Mouse (Mus musculus) heart, adult 11 months (tissue): ENCODE results near the gene Nek4.

Source experiments
- DNase-seq: peaks from one replicate; pipeline ENCODE4 v3.0.0; 2022

Nek4 gene

GRCm38 (mm10) chr14:30951154-30951825 lies at the start of gene Nek4:
Gene Nek4 (plus strand): TSS chr14:30951377.
- DNase-seq, result peak; percentile 100

DNA sequence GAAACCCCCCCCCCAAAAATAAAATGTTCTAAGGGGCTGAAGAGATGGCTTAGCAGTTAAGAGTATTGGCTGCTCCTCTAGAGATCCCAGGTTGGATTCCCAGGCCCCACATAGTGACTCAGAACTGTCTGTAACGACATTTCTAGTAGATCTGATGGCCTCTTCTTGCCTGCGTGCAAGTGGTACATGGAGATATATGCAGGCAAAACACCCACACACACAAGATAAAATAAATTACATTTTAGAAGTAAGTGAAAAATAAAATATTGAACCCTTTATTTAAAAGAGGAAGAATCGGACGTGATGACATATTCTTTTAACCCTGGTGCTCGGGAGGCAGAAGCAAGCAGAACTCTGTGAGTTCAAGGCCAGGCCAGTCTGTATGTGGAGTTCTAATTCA lies 48.5 kb upstream of the Nek4 start:
- peak; percentile 57 for DNase-seq

- peak; percentile 74 for DNase-seq
Observed at GRCm38 (mm10) chr14:30903036-30903435, 48.1 kb upstream of the Nek4 start.

- peak; percentile 84 for DNase-seq
Observed at GRCm38 (mm10) chr14:30904307-30904706, 46.9 kb upstream of the Nek4 start.

- DNase-seq, result peak; percentile 88
Observed at GRCm38 (mm10) chr14:30906001-30906400, 45.2 kb upstream of the Nek4 start.

DNA sequence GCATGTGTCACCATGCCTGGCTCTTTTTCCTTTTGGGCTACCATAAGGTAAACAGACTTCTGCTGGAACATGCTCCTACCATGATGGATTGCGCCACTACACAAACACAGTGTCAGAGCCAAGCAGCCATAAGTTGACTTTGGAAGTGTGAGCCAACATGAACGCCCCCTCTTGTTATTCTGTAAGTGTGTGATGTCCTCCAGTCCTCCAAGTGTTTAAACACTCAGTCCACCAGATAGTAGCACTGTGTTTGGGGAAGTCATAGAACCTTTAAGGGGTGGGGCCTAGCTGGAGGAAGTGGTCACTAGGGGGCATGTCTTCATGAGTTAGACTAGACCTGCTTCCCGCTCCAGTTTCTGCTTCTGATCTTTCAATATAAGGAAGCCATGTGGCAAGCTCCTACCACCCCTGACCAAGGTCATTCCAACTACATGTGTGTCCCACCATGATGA lies 43.3 kb upstream of the Nek4 start:
- DNase-seq, result peak; percentile 89

DNA sequence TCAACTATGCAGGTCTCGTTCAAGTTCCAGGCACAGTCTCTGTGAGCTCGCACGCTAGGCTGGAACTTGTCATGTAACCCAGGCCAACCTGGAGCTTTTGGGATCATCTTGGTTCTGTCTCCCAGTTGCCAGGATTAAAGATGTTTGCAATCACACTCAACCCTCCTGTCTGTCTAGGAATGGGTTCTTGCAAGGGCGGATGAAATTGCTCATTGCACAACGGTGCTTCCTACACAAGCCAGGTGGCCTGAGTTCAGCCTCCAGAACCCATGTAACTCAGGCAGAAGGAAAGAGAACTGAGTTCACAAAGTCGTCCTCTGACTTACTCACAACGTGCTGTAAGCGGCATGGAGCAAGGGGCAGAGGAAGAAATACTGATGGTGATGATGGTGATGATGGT lies 40.0 kb upstream of the Nek4 start:
- DNase-seq, result no peak

DNA sequence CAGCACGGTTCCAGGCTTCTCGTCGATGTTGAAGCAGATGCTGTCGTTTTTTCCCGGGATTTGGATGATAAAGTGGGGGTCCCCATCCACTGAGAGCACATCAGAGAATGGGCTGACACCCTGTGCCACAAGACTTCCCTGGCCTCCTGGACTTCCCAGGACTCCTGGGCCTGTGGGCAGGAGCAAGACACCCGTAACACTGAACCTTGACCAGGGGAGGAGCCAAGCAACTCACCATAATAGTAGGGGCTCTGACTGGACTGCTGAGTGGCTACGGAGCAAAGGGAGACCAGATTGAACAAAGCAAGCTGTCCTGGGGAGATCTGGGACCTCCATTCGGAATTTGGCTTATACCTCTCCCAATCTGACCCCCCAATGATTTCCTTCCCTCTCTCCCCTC lies 38.5 kb upstream of the Nek4 start:
- DNase-seq, result no peak

DNA sequence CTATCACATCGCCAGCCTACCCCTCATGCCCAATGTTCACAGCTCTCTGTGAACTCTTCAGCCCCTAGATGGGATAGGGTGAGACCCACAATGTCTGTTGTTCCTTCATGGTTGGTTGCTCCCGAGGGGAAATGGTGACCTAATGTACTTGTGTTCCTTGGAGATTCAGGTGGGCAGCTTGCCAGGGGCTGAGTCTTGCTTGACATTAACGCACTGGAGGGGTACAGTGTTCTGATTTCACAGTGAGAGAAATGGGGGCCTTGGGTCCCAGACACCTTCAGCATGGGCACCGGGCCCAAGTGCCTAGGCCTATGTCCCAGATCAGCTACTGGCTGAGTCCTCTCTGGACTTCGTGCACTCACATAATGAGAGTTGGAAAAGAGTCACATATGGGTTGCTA lies 37.8 kb upstream of the Nek4 start:
- no peak for DNase-seq

DNA sequence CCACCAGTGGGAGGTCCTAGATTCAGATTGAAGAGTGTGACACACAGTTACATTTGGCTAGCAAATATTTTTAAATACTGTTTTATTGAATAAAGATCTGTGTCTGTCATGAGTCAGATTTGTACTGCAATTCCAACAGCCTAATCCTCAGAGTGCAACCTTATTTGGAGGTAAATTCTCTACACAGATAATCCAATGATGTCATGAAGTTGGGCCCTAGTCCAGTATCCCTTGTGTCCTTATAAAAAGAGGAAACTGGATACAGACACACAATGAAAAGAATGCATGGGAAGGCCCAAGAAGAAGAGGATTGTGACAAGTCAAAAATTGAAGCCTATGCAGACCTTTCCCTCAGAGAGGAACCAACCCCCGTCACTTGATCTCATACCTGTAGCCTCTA lies 34.7 kb upstream of the Nek4 start:
- no peak for DNase-seq

DNA sequence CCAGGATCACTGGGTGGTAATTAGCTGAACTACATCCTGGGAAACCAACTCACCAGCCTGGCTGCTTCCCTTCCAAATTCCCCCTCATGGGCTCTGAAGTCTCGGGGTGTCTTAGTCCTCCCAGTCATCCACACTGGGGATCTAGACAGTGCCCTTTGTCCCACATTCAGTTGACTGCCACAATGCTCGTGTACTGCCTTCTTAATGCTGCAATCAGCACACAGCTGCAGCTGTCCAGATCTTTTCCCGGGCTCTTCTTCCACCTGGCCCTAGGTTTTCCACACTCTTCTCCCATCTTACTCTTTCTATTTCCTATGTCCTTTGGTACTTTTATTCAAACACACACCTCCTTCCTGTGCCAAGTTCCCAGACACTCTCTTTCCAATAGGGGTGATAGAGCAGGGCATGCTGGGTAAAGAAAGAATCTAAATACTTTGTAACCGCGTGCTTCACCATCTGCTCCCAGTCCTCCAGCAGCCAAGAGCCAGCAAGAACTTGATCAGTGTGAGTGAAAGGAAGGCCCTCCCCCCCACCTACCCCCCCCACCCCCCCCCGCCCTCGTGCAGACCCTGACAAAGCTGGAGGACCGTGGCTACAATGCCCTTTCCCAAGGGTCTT lies 29.0 kb upstream of the Nek4 start:
- DNase-seq, result no peak

DNA sequence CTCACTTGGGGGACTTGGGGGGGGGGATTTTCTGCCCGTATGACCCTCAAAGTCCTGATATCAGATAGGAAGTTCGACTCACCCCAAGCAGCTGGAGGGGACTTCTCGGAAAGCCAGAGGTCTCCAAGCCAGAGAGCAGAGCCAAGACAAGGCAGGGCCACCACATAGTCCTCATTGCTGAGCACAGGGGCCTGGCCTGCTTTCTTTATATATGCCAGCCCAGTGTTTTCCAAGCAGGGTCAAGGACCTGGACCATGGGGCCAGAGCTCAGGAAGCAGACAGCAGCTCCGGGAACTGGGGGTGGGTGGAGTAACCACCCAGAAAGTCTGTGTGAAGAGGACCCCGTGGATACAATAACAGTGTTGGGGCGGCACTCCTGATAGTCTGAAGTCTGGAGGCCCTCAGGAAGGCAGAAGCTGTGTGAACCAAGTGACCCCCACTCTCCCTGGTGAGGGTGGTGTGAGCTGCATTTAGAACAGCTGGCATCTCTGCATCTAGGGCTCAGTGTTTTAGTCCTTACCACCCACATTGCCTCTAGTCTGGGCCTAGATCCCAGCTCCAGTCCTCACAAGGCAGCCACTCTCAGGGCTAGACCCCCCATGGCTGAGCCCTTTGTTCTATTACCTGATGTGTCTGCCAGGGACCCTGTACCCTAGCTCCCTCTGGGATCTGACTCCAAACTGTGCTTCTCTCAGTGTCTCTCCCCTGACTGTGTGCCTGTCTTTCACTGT lies 27.6 kb upstream of the Nek4 start, which contains the start of gene Itih3:
Itih3 (minus strand) TSS at position 386 of the 731 bp plus-strand sequence.
- no peak for DNase-seq

DNA sequence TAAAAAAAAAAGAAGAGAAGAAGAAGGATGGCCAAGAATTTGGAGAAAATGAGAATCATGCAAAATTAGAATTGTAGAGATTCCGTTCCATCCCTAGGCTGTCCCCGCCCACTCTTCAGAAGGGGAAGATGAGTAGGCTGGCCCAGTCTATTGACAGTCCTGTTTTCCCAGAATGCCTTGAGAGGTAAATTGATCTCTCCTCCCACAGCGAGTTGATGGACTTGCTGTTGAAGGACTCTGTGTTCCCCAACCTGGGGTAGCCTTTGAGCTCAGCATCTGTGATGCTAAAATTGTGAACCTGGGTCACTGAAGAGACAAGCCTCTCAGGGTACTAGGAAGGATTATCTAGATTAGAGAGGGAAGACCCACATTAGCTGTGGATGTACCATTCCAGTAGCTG lies 25.7 kb upstream of the Nek4 start:
- no peak for DNase-seq

DNA sequence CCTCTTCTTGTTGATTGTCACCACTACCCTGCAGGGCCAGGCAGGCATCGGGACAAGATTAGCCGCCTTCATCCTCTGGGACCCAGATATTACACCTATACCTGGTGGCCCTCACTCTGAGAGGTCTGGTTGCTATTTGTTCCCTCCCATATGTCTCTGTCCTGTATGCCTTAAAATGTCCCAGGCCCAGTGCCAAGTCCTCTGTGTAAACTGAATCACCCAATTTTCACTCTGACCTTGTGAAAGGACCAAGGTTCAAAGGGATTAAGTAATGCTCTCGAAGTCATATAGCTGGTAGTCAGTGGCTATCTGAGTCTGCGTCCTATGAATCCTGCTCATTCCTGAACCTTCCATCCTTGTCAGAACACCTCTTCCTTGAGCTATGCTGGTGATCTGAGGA lies 20.8 kb upstream of the Nek4 start:
- no peak for DNase-seq

GRCm38 (mm10) chr14:30933351-30933750 lies 17.8 kb upstream of the Nek4 start:
- DNase-seq, result no peak

DNA sequence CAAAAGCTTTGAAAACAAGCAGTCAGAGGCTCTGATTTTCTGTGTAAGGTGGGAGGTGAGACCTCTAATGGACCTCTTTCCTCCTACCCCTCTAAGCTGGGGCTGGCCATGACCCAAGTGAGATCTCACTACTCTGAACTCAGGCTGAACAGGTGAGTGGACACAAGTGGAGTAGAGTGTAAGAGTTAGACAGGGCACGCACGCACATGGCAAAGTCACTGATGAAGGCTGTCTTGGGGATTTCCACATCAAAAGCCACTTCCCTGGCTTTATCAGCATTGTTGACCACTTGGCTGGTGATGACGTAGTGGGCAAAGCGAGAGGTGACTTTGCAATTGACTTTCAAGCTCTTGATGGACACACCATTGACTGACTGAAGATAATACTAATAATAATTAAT lies 8.9 kb upstream of the Nek4 start:
- DNase-seq, result peak; percentile 44

DNA sequence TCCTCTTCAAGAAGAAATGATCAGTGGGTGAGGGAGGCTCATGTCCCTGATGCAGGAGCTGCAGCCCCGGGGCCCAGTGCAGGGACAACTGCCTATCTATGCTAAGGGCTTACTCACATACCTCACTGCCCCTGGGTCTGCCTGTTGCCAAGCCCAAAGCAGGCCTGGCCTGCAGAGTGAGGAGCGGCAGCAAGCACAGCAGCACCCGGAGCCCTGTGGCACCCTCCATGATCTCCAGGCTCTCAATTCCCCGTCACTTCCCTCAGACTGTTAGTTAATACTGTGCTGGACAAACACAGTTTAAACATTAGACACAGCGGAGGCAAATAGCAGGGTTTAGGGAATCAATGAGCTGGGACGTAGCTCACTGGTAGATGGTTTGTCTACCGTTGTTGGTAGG lies 8.1 kb upstream of the Nek4 start, which contains the start of gene Itih1:
Itih1 (minus strand) TSS at position 252 of the 400 bp plus-strand sequence.
- DNase-seq, result no peak

- DNase-seq, result peak; percentile 95
Observed at GRCm38 (mm10) chr14:30943860-30944674, 7.1 kb upstream of the Nek4 start.

DNA sequence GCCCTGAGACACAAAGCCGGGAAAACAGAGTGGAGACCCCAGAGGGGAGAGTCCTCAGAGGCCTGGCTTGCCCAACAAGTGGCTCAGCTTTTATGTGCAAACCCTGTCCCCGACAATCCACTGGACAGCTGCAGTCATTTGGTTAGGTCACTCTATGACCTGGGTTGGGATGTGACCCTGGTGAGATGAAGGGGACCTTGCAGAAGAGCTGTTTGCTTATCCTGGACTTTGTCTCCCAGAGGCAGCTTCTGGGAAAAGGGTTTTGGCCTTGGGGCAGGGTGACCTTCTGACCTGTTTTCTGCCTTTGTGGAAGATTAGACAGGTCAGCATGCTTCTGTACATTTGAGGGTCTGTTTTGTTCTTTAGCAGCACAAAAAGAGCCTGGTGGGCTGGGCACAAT lies 6.4 kb upstream of the Nek4 start:
- DNase-seq, result peak; percentile 85

- peak; percentile 82 for DNase-seq
Observed at GRCm38 (mm10) chr14:30949986-30950385, 1.2 kb upstream of the Nek4 start.

GRCm38 (mm10) chr14:30958517-30958916 lies 7.3 kb downstream of the Nek4 start:
- DNase-seq, result no peak

GRCm38 (mm10) chr14:30959031-30959430 lies 7.9 kb downstream of the Nek4 start:
- peak; percentile 67 for DNase-seq

- DNase-seq, result peak; percentile 41
Observed at GRCm38 (mm10) chr14:30960366-30960765, 9.2 kb downstream of the Nek4 start.
